Mouse (Mus musculus): Measurements from ENCODE around the gene Camk2g. TPM values are rescaled to one million over a fixed set of nuclear protein-coding genes. Genes with fewer than 3 reads are reported as not detected.

The Camk2g gene
- polyA plus RNA-seq, 1 experiment from 2014 or later: 140 TPM

- no peaks in the 10 kb centered on the region for H3K9me3 ChIP-seq
- H3K27ac ChIP-seq: no peak overlapping the region
- no peaks in the 10 kb centered on the region for H3K27me3 ChIP-seq (replicated peaks)
- H3K36me3 ChIP-seq (replicated peaks): no peaks in the 10 kb centered on the region
- H3K4me2 ChIP-seq: no peak overlapping the region
- H3K9ac ChIP-seq: no peak overlapping the region
- no peak for ATAC-seq (replicated peaks)
- H3K4me1 ChIP-seq: no peaks in the 10 kb centered on the region
- WGBS: 85% methylated on average over 3 of the region's 3 CpGs
- no peak overlapping the region for H3K4me3 ChIP-seq
These were observed 34.6 kb upstream of the Camk2g start for GRCm38 (mm10) chr14:20828524-20828923.

GRCm38 (mm10) chr14:20827491-20827890, 33.6 kb upstream of the Camk2g start:
- H3K4me1 ChIP-seq: no peaks in the 10 kb centered on the region
- no peak for ATAC-seq (replicated peaks)
- H3K27ac ChIP-seq: no peak overlapping the region
- H3K4me2 ChIP-seq: no peak overlapping the region
- no peaks in the 10 kb centered on the region for H3K9me3 ChIP-seq
- H3K27me3 ChIP-seq (replicated peaks): no peaks in the 10 kb centered on the region
- no peak overlapping the region for H3K9ac ChIP-seq
- no peak overlapping the region for H3K4me3 ChIP-seq
- H3K36me3 ChIP-seq (replicated peaks): no peaks in the 10 kb centered on the region
- 86% methylated on average over 5 of the region's 5 CpGs for WGBS

GRCm38 (mm10) chr14:20827061-20827460, 33.2 kb upstream of the Camk2g start:
- no peak for ATAC-seq (replicated peaks)
- H3K27me3 ChIP-seq (replicated peaks): no peaks in the 10 kb centered on the region
- no peak overlapping the region for H3K9ac ChIP-seq
- H3K4me2 ChIP-seq: no peak overlapping the region
- no peak overlapping the region for H3K4me3 ChIP-seq
- no peaks in the 10 kb centered on the region for H3K9me3 ChIP-seq
- no peaks in the 10 kb centered on the region for H3K4me1 ChIP-seq
- no peak overlapping the region for H3K27ac ChIP-seq
- no peaks in the 10 kb centered on the region for H3K36me3 ChIP-seq (replicated peaks)
- WGBS: 87% methylated on average over 8 of the region's 8 CpGs

- ATAC-seq (replicated peaks): no peak
- Histone ChIP-seq H3K9me3 (no peaks in the 10 kb centered on the region), H3K9ac (no peak overlapping the region), H3K4me1 (no peaks in the 10 kb centered on the region), H3K27ac (no peak overlapping the region), H3K27me3 (replicated peaks) (no peaks in the 10 kb centered on the region), H3K36me3 (replicated peaks) (no peaks in the 10 kb centered on the region), H3K4me2 (no peak overlapping the region), H3K4me3 (no peak overlapping the region)
- WGBS: 91% methylated on average over 2 of the region's 2 CpGs
These were observed 31.6 kb upstream of the Camk2g start for GRCm38 (mm10) chr14:20825516-20825915.

- Histone ChIP-seq H3K36me3 (replicated peaks) (no peaks in the 10 kb centered on the region), H3K4me1 (no peaks in the 10 kb centered on the region), H3K9me3 (no peaks in the 10 kb centered on the region), H3K4me2 (no peak overlapping the region), H3K4me3 (no peak overlapping the region), H3K27ac (no peak overlapping the region), H3K9ac (no peak overlapping the region), H3K27me3 (replicated peaks) (no peaks in the 10 kb centered on the region)
- no peak for ATAC-seq (replicated peaks)
- WGBS: 79% methylated on average over 1 of the region's 1 CpGs
These were observed 30.6 kb upstream of the Camk2g start for GRCm38 (mm10) chr14:20824517-20824916.

GRCm38 (mm10) chr14:20815448-20815847, 21.6 kb upstream of the Camk2g start:
- Histone ChIP-seq H3K9ac (no peak overlapping the region), H3K4me3 (no peak overlapping the region), H3K36me3 (replicated peaks) (no peaks in the 10 kb centered on the region), H3K9me3 (no peaks in the 10 kb centered on the region), H3K4me2 (no peak overlapping the region), H3K27me3 (replicated peaks) (no peaks in the 10 kb centered on the region), H3K27ac (no peak overlapping the region), H3K4me1 (no peaks in the 10 kb centered on the region)
- no peak for ATAC-seq (replicated peaks)
- 89% methylated on average over 3 of the region's 3 CpGs for WGBS

GRCm38 (mm10) chr14:20811779-20812406, 18.0 kb upstream of the Camk2g start:
- Histone ChIP-seq H3K27me3 (replicated peaks) (no peaks in the 10 kb centered on the region), H3K4me3 (no peak overlapping the region), H3K4me1 (no peaks in the 10 kb centered on the region), H3K27ac (no peak overlapping the region), H3K36me3 (replicated peaks) (no peaks in the 10 kb centered on the region), H3K9ac (no peak overlapping the region), H3K9me3 (no peaks in the 10 kb centered on the region), H3K4me2 (no peak overlapping the region)
- WGBS: 85% methylated on average over 7 of the region's 7 CpGs
- no peak for ATAC-seq (replicated peaks)

GRCm38 (mm10) chr14:20811236-20811635, 17.3 kb upstream of the Camk2g start:
- H3K27me3 ChIP-seq (replicated peaks): no peaks in the 10 kb centered on the region
- H3K4me1 ChIP-seq: no peaks in the 10 kb centered on the region
- no peak overlapping the region for H3K4me3 ChIP-seq
- H3K36me3 ChIP-seq (replicated peaks): no peaks in the 10 kb centered on the region
- ATAC-seq (replicated peaks): no peak
- no peak overlapping the region for H3K4me2 ChIP-seq
- H3K9me3 ChIP-seq: no peaks in the 10 kb centered on the region
- WGBS: 86% methylated on average over 8 of the region's 8 CpGs
- no peak overlapping the region for H3K27ac ChIP-seq
- H3K9ac ChIP-seq: no peak overlapping the region

- no peak overlapping the region for H3K9ac ChIP-seq
- no peak overlapping the region for H3K4me2 ChIP-seq
- no peak overlapping the region for H3K4me3 ChIP-seq
- H3K27ac ChIP-seq: no peak overlapping the region
- H3K36me3 ChIP-seq (replicated peaks): no peaks in the 10 kb centered on the region
- no peaks in the 10 kb centered on the region for H3K4me1 ChIP-seq
- no peak for ATAC-seq (replicated peaks)
- no peaks in the 10 kb centered on the region for H3K27me3 ChIP-seq (replicated peaks)
- no peaks in the 10 kb centered on the region for H3K9me3 ChIP-seq
These were observed 15.9 kb upstream of the Camk2g start for GRCm38 (mm10) chr14:20809820-20810219.

- Histone ChIP-seq H3K9me3 (no peaks in the 10 kb centered on the region), H3K36me3 (replicated peaks) (no peaks in the 10 kb centered on the region), H3K4me2 (no peak overlapping the region), H3K4me3 (no peak overlapping the region), H3K4me1 (no peaks in the 10 kb centered on the region), H3K9ac (no peak overlapping the region), H3K27ac (no peak overlapping the region), H3K27me3 (replicated peaks) (no peaks in the 10 kb centered on the region)
- ATAC-seq (replicated peaks): no peak
- whole genome bisulfite sequencing: 87% methylated on average over 4 of the region's 4 CpGs
These were observed 15.5 kb upstream of the Camk2g start for GRCm38 (mm10) chr14:20809349-20809748.

GRCm38 (mm10) chr14:20806116-20806840, 12.4 kb upstream of the Camk2g start:
- Histone ChIP-seq H3K27me3 (replicated peaks) (no peaks in the 10 kb centered on the region), H3K9me3 (no peaks in the 10 kb centered on the region), H3K4me3 (no peak overlapping the region), H3K4me2 (no peak overlapping the region), H3K9ac (no peak overlapping the region), H3K36me3 (replicated peaks) (no peaks in the 10 kb centered on the region), H3K4me1 (no peaks in the 10 kb centered on the region), H3K27ac (no peak overlapping the region)
- ATAC-seq (replicated peaks): no peak
- 88% methylated on average over 14 of the region's 14 CpGs for WGBS

- no peak overlapping the region for H3K4me2 ChIP-seq
- H3K9me3 ChIP-seq: no peaks in the 10 kb centered on the region
- 0 out of 2 replicates have a peak, but pooled peaks have one; percentile 42 for ATAC-seq (replicated peaks)
- H3K27ac ChIP-seq: no peak overlapping the region
- H3K4me3 ChIP-seq: no peak overlapping the region
- no peak overlapping the region for H3K9ac ChIP-seq
- no peaks in the 10 kb centered on the region for H3K27me3 ChIP-seq (replicated peaks)
- H3K4me1 ChIP-seq: no peaks in the 10 kb centered on the region
- no peaks in the 10 kb centered on the region for H3K36me3 ChIP-seq (replicated peaks)
- 75% methylated on average over 9 of the region's 9 CpGs for WGBS
These were observed 11.2 kb upstream of the Camk2g start for GRCm38 (mm10) chr14:20804964-20805672.
